Mouse (Mus musculus) liver, embryonic 14 days (tissue): ENCODE measurements around the gene Casp8. TPM values are rescaled to one million over a fixed set of nuclear protein-coding genes. Genes with fewer than 3 reads are reported as not detected.

Source experiments
- polyA plus RNA-seq: library from polyadenylated mRNA; depleted of rRNA; stranded (reverse); fragments of >200 nt; gene quantifications from 2 replicates; pipeline ENCODE4 v1.2.3, GENCODE M21; 2012; rRNA removed

Gene Casp8
- polyA plus RNA-seq = 6.5 and 7.5 TPM in 2 replicates

GRCm38 (mm10) chr1:58795291-58796058 lies at the start of gene Casp8:
Gene Casp8, plus strand, starts transcription at chr1:58795374.

Other genes starting within 250 kb of the Casp8 start
- gene Fam126b, start 209.1 kb upstream of the Casp8 start, polyA plus RNA-seq = 1.2 and 1.3 TPM in 2 replicates
- gene Ndufb3, start 209.0 kb upstream of the Casp8 start, polyA plus RNA-seq = 100 and 101 TPM in 2 replicates
- gene Als2cr12, start 99.4 kb upstream of the Casp8 start, polyA plus RNA-seq = 0.03 TPM in 1 of 2 replicates, not detected in the other
- 9.4 and 9.6 TPM in 2 replicates for gene Cflar, start 83.9 kb upstream of the Casp8 start, polyA plus RNA-seq
- gene Trak2, start 178.1 kb downstream of the Casp8 start, polyA plus RNA-seq = 41.0 and 57.1 TPM in 2 replicates
- 14.8 and 18.7 TPM in 2 replicates for gene Stradb, start 178.1 kb downstream of the Casp8 start, polyA plus RNA-seq